Mouse (Mus musculus) lung, adult 2 months (tissue): Measurements from ENCODE around the gene Zdhhc7.

Source experiments
- CTCF ChIP-seq: fragments of 200-500 bp; IDR thresholded peaks from 2 replicates; pipeline ENCODE4 v1.5.1; 2011; ENCODE audit warnings: mild to moderate bottlenecking, low read length, control low read depth; ENCODE audit not compliant: insufficient read depth
- POLR2A ChIP-seq: fragments of 200-500 bp; IDR thresholded peaks from 2 replicates; pipeline ENCODE4 v1.6.1; 2011; ENCODE audit warnings: low read depth, mild to moderate bottlenecking, control low read depth, low read length, borderline replicate concordance; ENCODE audit errors: extremely low read depth

DNA sequence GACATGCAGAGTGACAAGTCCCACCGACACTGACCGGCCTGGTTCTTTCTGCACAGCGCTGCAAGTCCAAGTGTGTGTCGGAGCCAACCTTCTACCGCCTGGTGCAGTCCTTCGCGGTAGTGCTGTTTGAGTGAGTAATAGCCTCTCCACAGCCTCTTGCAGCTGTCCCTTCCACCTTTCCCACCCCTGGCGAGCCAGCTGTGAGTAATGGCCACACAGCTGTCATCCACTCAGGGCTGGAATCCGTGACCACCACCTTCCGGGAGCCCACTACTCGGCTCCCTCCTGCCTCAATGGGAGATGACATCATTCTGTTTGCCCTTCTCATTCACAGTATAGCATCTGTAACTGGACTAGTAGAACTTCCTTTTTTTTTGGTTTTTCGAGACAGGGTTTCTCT is 48.7 kb upstream of the Zdhhc7 start:
- no peak for TF ChIP-seq CTCF
- TF ChIP-seq POLR2A, result no peak
